Mouse (Mus musculus) stomach, adult 2 months (tissue): ENCODE results near the gene Rhog. TPM values are rescaled to one million over a fixed set of nuclear protein-coding genes. Genes with fewer than 3 reads are reported as not detected.

ENCODE experiments used
- polyA plus RNA-seq: library from polyadenylated mRNA; depleted of rRNA; stranded (reverse); fragments of >200 nt; gene quantifications from 2 replicates; pipeline ENCODE4 v1.2.3, GENCODE M21; 2012; rRNA removed

Gene Rhog
- 48.4 and 53.1 TPM in 2 replicates for polyA plus RNA-seq

GRCm38 (mm10) chr7:102255954-102256353, at the start of gene Rhog:
Gene Rhog, minus strand, starts transcription at chr7:102256054.

GRCm38 (mm10) chr7:102267601-102268394, 11.9 kb upstream of the Rhog start, which contains the start of gene Stim1:
Gene Stim1, plus strand, starts transcription at chr7:102267806.

GRCm38 (mm10) chr7:102209756-102210721, 45.8 kb downstream of the Rhog start, which contains the start of the genes Nup98 and Pgap2:
Gene Nup98, minus strand, starts transcription at chr7:102210176.
Gene Pgap2, plus strand, starts transcription at chr7:102210208.

Other genes with a start within 250 kb of the Rhog start
- 1.9 and 2.6 TPM in 2 replicates for gene Il18bp, start 237.4 kb downstream of the Rhog start, polyA plus RNA-seq
- gene Rnf121, start 190.6 kb downstream of the Rhog start, polyA plus RNA-seq, result 10.6 and 12.9 TPM in 2 replicates
- gene Xndc1, start 190.5 kb downstream of the Rhog start, polyA plus RNA-seq, result 9.8 and 11.4 TPM in 2 replicates
- gene Xntrpc, start 190.3 kb downstream of the Rhog start, polyA plus RNA-seq, result 0.27 and 0.56 TPM in 2 replicates
- 0.38 and 0.76 TPM in 2 replicates for gene Trpc2, start 172.9 kb downstream of the Rhog start, polyA plus RNA-seq
- 2.2 and 4.2 TPM in 2 replicates for gene Art1, start 154.3 kb downstream of the Rhog start, polyA plus RNA-seq
- 0.16 and 0.40 TPM in 2 replicates for gene Art5, start 146.6 kb downstream of the Rhog start, polyA plus RNA-seq
- gene Chrna10, start 139.2 kb downstream of the Rhog start, polyA plus RNA-seq, result 0.04 and 0.08 TPM in 2 replicates
- 4.6 and 5.4 TPM in 2 replicates for gene Nup98, start 45.9 kb downstream of the Rhog start, polyA plus RNA-seq
- 118 and 123 TPM in 2 replicates for gene Pgap2, start 45.8 kb downstream of the Rhog start, polyA plus RNA-seq
- gene Stim1, start 11.8 kb upstream of the Rhog start, polyA plus RNA-seq, result 29.9 and 33.5 TPM in 2 replicates
- 1.4 and 2.7 TPM in 2 replicates for gene Rrm1, start 185.6 kb upstream of the Rhog start, polyA plus RNA-seq
- gene Olfr543, start 225.6 kb upstream of the Rhog start, polyA plus RNA-seq, result not detected in 2 replicates
- not detected in 2 replicates for gene Olfr544, start 232.3 kb upstream of the Rhog start, polyA plus RNA-seq
- gene Olfr545, start 243.5 kb upstream of the Rhog start, polyA plus RNA-seq, result not detected in 2 replicates